Mouse (Mus musculus) c-Kit-positive CD71-negative TER-119-negative erythroid progenitor cells, embryonic 14.5 days (primary cell): ENCODE results near the gene Snx29.
"Not testable (repeated sequence)": the region's sequence is repeated elsewhere in the genome, so short reads cannot be mapped to it uniquely, and the experiment has no call there.

Source experiments
- DNase-seq: peaks from one replicate; pipeline ENCODE4 v3.0.0-alpha.2; 2013; ENCODE audit warnings: low read depth

Snx29 gene

GRCm38 (mm10) chr16:11322409-11323323 is at the start of gene Snx29:
TSS of gene Snx29 (plus strand) at chr16:11322908.
- DNase-seq, result peak; percentile 87

GRCm38 (mm10) chr16:11276888-11277287 is 45.8 kb upstream of the Snx29 start:
- DNase-seq, result no peak

- no peak for DNase-seq
These were observed 43.9 kb upstream of the Snx29 start for GRCm38 (mm10) chr16:11278778-11279177.

- DNase-seq, result no peak
These were observed 40.0 kb upstream of the Snx29 start for GRCm38 (mm10) chr16:11282655-11283232.

- no peak for DNase-seq
These were observed 37.8 kb upstream of the Snx29 start for GRCm38 (mm10) chr16:11284881-11285280.

- DNase-seq, result no peak
These were observed 36.8 kb upstream of the Snx29 start for GRCm38 (mm10) chr16:11285949-11286348.

GRCm38 (mm10) chr16:11288873-11289272 is 33.8 kb upstream of the Snx29 start:
- not testable (repeated sequence) for DNase-seq

GRCm38 (mm10) chr16:11295583-11295982 is 27.1 kb upstream of the Snx29 start:
- not testable (repeated sequence) for DNase-seq

GRCm38 (mm10) chr16:11297700-11298099 is 25.0 kb upstream of the Snx29 start:
- peak; percentile 30 for DNase-seq

GRCm38 (mm10) chr16:11303741-11304140 is 19.0 kb upstream of the Snx29 start:
- no peak for DNase-seq

- no peak for DNase-seq
These were observed 17.2 kb upstream of the Snx29 start for GRCm38 (mm10) chr16:11305531-11305930.

GRCm38 (mm10) chr16:11313512-11313911 is 9.2 kb upstream of the Snx29 start, which contains the start of gene Tnfrsf17:
TSS of gene Tnfrsf17 (plus strand) at chr16:11313812.
- DNase-seq, result no peak

GRCm38 (mm10) chr16:11315786-11316320 is 6.9 kb upstream of the Snx29 start:
- DNase-seq, result no peak

- no peak for DNase-seq
These were observed 6.0 kb upstream of the Snx29 start for GRCm38 (mm10) chr16:11316748-11317147.

GRCm38 (mm10) chr16:11317324-11317723 is 5.4 kb upstream of the Snx29 start:
- DNase-seq, result peak; percentile 36

GRCm38 (mm10) chr16:11323324-11324051 is 780 bp downstream of the Snx29 start:
- DNase-seq, result peak; percentile 35

- DNase-seq, result no peak
These were observed 7.5 kb downstream of the Snx29 start for GRCm38 (mm10) chr16:11330081-11330800.

- no peak for DNase-seq
These were observed 8.3 kb downstream of the Snx29 start for GRCm38 (mm10) chr16:11331030-11331429.

- DNase-seq, result peak; percentile 19
These were observed 20.6 kb downstream of the Snx29 start for GRCm38 (mm10) chr16:11343292-11343815.

GRCm38 (mm10) chr16:11351903-11352302 is 29.2 kb downstream of the Snx29 start:
- no peak for DNase-seq

GRCm38 (mm10) chr16:11359173-11359572 is 36.5 kb downstream of the Snx29 start:
- no peak for DNase-seq
